Mouse (Mus musculus) kidney, postnatal 4 days (tissue): ENCODE measurements around the gene Spata13.
A peak's percentile ranks its signal among the peaks of the same experiment; 100 is the strongest.

Experiments used
- DNase-seq, 2 experiments: peaks; one replicate each; pipeline ENCODE4 v3.0.0; 2021; ENCODE audit warnings: mixed read lengths in 2 of 2

Gene Spata13

DNA sequence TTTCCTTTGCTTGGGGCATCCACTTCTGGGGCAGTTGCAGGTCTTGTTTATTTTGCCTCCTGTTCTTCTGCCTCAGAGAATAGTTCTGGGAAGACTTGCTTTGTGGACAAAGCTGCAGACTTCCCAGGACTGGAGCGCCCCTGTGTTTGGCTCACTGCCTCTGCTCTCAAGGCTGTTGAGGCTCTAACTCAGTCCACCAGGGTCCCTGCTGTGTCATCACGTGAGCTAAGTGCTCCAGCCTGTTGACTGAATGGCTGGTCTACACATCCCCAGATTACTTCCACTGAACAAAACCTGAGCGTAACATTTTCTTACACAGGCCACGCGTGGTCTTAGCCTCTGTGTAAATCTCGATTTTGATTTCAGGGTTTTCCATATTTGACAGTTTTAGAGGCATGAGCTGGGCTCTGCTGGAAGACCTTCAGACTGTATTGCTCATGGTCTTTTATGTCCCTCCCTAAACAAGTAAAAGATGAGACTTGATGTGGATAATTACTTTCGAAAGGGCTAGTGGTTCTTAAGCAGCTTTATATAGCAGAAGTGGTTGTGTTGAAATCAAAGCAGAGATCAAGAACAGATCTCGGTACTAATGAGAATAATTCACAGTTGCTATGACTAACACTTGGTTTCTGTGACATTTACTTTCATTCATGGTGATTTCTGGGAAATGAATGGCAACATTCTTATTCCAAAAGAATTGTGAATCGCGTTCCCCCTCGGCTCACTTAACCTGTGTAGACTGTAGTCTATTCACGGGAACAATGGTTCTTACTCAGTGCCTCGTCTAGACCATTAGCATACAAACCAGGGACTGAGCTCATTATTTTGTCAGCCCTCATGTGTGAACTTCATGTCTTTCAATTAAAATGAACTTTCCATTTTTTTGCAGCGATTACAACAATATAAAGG, 119.3 kb downstream of the Spata13 start:
- DNase-seq, result no peak

DNA sequence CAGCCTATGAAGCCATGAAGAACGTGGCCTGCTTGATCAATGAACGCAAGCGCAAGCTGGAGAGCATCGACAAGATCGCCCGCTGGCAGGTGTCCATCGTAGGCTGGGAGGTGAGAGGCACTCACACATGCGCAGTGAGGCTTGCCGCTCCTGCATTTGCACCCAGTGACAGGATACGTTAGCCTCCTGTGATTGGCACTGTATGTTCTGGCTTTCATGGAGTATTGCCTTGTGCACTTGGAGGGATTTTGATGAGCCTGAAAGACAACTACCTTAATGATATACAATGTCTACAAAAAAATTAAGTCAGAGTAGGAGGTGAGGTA, 120.0 kb downstream of the Spata13 start:
- no peak for DNase-seq

DNA sequence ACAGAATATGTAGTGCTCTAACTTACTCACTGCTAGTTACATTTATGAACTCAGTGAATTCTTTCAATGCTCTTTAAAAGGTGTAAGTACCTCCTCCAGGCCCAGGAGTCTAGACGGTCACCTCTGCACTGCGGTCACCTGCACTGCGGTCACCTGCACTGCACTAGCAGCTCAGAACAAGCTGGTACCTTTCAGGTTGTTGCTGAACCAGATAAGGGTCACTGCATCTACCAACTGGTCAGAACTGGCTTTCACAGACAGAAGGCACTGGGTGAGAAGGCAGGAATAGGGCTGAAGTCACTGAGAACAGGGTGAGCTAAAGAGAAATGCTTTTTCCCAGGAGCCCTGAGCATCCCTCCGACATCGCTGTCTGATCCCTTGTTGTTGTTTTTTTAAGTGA, 120.9 kb downstream of the Spata13 start:
- no peak for DNase-seq

DNA sequence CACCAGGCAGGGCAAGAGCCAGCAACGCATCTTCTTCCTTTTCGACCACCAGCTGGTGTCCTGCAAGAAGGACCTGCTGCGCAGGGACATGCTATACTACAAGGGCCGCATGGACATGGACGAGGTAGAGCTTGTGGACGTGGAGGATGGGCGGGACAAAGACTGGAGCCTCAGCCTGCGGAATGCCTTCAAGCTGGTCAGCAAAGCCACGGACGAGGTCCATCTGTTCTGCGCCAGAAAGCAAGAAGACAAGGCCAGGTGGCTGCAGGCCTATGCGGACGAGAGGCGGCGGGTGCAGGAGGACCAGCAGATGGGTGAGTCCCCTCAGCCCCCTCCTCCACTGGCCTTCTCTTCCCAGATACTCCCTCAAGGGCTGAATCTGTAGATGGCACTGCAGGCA, 122.5 kb downstream of the Spata13 start:
- peak; percentile 41 to 51 for DNase-seq

DNA sequence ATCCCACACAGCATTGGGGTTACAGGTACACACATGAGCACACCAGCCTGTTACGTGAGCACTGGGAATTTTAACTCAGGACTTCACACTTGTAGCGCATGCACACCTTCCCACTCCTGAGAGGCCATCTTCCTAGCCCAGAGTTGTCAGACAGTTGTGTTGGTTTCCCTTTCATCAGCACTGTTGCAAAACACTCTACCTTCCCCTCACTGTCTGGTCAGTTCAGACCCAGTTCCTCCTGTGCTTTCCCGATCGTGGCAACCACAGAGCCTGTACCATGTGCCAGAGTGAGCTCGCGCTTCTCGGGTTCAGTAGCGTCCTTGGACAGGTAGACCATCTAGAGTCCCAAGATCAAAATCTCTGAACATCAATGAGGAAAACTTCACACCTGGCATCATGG, 123.5 kb downstream of the Spata13 start:
- DNase-seq, result no peak

DNA sequence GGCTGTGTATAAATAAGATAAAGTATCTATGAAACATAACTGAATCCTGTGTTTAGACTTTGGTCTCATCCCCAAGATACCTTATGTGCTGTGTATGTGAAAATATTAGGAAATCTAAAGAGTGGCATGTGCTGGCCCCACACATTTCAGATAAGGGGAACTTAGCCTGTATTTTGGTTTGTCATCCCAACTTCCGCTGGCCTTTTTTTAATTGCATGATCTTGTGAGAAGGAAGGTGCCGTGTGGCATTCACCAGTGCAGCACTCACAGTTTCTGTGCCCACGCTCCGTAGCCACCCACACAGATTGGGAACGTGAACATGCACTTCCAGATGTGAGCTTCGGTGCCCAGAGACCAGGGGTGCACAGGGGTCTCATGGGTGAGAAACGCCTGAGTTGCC, 123.9 kb downstream of the Spata13 start:
- DNase-seq, result no peak

DNA sequence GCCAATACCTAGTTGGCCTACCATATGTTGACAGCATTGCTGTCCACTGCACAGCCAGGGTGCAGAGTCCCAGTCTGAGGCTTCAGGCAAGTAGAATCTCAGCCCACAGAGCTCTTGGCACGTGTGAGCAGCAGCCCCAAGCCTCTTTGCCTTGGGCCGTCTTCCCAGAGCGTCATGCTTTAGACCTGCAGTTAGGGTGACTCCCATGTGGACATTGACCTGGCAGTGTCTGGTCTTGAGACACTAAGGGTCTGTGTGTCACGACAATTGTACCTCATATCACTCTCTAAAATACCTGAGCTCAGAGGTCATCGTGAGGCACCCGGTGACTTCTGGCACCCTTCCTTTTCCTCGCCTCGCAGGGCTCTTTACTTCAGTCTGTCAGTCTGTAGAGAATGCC, 125.3 kb downstream of the Spata13 start:
- no peak for DNase-seq

DNA sequence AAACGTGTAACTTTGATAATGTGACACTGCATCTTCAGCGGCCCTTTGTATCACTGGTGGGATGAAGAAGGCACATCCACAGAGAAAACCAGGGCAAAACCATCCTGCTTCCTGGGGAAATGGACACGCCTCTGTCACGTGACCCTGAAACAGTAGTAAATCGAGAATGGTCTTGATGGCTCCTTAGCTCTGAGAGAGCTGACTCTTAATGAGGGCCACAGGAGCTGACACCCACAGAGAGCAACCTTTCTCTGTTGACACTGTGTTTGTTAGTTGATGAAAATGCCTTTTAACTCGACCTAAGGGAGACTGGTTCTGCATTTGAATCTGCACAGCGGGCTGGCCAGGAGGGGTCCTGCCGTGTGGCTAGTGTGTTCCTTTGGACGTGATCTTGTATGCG, 128.0 kb downstream of the Spata13 start:
- no peak for DNase-seq

DNA sequence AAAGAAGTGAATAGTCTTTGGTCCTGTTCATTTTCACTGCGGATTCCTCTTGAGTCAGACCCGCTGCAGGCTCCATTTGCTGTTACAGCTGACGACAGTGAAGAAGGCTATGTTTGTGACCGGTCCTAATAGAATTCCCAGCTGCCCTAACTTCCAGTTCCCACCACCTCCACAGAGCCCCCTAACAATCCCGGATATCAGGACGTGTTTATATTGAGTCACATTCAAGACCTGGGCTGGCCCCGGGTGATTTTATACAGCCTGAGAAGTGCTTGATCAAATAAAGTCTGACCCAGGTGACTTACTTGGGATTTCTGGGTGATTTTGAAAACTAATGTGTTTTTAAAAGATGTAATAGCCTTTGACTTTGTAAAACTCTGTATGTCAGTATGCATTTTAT, 129.0 kb downstream of the Spata13 start:
- no peak for DNase-seq

DNA sequence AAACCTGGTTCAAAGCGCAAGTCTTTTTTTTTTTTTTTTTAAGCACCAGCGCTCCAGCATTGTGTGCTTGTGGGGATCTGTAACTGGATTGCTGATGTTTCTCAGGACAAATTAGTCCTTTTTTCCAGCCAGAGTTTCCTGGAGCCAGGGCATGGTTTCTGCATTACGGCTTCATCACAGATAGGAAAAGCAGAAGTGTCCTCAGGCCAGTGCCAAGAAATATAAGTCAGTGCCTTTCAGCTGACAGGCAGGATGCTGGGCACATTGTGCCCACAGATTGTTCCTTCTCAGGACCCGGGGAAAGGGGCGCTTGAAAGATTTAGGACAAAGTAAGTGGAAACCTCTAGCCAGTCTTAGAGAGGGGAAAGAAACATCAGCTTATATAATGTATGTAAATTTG, 129.9 kb downstream of the Spata13 start:
- DNase-seq, result no peak

DNA sequence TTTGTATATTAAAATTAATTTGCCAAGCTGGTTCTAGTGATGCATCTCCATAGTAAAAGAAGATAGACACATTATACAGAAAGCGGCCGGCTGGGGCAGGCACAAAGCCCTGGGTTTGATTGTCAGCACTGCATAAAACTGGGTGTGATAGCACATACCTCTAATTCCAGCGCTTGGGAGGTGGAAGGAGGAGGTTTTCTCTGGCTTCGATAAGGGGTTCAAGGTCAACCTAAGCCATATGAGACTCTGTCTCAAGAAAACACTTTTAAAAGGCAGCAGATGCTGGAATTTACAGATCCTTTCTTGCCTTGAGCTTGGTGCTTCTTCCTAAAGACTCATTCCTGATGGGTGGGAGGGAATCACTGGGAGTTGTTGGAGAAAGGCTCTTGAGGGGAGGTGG, 130.7 kb downstream of the Spata13 start:
- DNase-seq, result no peak

DNA sequence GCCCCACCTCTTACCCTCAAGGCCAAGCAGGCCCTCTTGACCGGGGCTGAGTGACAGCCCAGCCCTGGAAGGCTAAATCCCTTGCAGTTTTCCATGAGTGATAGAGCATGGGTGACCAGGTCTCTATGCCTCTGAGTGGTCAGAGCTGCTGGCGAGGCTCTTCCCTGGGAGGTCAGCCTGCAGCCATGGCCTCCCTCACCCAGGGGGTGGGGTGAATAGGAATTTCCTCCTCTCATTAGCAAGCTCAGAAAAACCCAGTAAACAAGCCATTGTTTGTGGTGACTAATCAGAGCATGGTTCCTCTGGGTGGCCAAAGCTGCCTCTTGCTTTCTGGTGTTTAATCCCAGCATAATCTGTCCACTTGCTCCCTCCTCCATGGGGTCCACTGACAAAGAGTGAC, 131.2 kb downstream of the Spata13 start:
- DNase-seq, result no peak

DNA sequence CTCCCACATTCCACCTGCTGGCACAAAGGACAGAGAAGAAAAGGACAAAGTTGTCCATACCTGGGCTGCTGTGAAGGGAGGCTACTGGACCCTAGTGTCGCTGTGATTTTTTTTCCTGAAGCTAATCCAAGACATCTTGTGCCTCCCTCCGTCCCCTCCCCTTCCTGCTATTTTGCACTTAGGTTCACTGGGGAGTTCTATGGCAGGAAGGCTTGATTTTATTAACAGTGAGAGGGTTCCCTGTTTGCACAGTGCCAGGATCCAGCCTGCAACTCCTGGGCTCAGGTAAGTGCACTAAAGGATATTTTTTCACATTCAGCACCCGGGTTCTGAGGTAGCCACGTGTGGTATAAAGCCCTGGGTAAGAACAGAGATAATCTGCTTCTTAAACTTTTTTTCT, 134.1 kb downstream of the Spata13 start, which contains the start of gene C1qtnf9:
Gene C1qtnf9 (plus strand): TSS at position 251 of the 400 bp plus-strand sequence.
- DNase-seq, result no peak

DNA sequence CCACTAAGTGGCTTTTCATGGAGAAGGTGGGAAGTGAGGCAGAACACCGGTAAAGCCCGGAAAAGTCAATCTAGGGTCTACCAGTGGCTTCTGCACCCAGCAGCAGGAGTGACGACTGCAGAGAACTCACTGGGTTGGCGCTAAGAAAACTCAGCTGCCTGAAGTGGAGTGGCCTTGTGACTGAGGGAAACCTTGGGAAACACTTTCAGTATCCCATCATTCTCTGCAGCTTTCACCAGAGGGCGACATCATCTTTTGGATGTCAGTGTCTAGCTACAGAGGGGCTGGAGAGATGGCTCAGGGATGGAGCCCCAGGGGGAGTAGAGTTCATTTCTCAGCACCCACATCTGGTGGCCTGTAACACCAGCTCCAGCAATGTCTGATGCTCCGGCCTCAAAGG, 135.5 kb downstream of the Spata13 start:
- DNase-seq, result peak in 1 of 2 experiments; percentile 28

DNA sequence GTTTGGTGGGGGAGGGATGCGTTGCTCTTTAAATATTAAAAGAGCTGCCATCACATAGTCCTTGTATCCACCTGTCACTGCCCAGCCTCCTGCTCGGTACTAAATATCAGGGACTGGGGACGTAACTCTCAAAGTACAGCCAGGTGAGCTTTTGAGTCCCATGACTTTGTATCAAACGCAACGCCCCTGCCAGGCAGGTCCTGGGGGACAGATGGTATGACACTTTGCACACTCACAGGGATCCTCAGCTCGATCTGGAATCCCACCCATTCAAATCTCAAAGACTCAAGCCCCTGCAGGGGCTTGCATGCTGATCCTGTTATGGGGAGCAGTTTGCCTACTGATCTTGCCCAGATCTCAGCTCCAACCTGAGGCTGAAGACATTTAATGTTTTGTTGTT, 136.8 kb downstream of the Spata13 start:
- no peak for DNase-seq

DNA sequence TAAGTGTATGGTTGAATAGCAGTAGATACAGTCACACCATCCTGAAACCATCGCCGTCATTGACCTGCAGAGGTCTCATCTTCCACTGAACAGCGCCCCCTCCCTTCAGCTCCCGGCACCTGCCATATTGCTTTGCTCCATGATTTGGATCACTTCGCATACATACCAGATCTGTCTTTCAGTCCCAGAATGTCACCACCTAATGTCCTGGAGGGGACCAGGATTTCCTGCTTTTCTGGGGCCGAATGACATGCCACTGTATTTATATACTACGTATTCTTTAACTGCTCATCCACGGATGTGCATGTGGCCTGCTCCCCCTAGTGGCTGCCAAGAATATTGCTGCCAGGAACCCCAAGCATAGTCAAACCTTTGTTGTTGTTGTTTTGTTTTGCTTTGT, 137.3 kb downstream of the Spata13 start:
- peak; percentile 83 to 85 for DNase-seq

DNA sequence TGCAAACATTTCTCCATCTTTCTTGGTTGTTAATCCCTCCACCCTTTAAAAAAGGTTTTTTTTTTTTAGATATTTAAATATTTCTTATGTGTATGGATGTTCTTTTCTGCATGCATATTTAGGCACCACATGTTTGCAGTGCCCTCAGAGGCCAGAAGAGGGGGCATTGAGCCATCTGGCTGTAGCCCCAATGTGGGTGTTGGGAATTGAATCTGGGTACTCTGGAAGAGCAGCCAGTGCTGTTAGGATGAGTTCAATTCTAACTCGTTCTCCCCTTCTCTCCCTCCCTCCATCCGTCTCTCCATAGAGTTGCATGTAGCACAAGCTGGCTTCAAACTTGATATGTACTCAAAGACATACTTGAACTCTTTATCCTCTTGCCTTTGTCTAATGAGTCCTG, 139.7 kb downstream of the Spata13 start:
- peak in 1 of 2 experiments; percentile 27 for DNase-seq

DNA sequence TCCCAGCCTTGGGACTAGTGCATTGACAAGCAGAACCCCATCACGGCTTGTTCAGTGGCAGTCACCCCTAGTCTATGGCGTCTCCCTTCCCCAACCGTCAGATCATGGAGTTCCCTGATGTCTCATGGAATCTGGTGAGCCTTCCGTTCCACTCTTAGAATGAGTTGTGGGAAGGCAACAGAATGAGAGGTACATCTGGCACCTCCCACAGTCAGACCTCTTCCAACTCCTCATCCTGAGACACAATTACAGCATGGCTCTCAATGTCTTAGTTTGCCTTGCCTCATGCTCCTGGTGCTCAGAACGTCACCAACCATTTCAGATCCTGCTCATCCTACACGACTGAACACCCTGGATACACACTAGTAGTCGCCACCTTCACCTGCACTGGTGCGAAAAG, 142.7 kb downstream of the Spata13 start:
- DNase-seq, result no peak

DNA sequence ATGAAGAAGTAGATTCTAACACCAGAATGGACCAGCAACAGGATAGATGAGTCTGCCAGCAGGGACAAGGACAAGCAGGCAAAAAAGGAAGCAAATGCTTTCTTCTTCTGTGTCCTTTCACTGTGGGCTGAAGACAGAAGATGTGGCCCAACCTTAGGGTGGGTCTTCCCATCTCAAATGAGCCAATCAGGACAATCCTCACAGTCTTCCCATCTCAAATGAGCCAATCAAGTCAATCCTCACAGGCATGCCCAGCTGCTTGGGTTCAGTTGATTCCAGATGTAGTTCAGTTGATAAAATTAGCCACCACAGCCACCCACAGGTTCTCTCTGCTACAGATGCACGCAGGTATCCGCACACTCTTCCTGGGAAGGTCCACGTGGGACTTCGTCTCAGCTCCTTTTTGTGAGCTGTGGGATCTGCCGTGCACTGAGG, 143.7 kb downstream of the Spata13 start:
- DNase-seq, result no peak

DNA sequence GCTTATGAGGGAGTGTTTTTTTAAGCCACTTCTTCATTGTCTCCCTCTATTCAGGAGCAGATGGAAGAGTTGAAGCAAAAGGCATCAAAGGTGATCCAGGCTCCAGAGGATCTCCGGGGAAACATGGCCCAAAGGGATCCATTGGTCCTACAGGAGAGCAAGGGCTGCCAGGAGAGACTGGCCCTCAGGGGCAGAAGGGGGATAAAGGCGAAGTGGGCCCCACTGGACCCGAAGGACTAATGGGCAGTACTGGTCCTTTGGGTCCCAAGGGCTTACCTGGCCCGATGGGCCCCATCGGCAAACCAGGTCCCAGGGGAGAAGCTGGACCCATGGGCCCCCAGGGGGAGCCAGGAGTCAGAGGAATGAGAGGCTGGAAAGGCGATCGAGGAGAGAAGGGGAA, 145.4 kb downstream of the Spata13 start:
- no peak for DNase-seq

DNA sequence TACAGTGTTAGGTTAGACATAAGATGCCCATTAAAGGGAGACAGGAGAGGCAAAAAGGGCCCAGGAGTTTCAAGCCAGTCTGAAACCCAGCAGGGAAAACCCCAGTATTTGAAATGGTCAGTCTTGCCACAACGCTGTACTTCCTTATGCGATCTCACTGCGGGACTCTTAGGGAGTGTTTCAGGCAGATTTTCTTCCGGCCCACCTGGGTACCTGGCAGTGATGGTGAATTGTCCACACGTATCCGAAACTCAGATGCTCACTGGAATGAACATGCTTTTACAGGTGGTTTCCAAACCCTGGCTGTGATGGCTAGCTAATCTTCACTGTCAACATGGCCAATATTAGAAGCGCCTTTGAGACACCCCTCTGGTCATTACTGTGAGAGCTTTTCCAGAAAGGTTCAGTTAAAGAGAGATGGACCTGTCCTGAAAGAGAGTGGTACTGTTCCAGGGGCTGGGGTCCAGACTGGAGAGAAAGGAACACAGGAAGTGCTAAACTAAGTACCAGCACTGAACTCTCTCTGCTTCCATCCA, 148.4 kb downstream of the Spata13 start:
- no peak for DNase-seq

DNA sequence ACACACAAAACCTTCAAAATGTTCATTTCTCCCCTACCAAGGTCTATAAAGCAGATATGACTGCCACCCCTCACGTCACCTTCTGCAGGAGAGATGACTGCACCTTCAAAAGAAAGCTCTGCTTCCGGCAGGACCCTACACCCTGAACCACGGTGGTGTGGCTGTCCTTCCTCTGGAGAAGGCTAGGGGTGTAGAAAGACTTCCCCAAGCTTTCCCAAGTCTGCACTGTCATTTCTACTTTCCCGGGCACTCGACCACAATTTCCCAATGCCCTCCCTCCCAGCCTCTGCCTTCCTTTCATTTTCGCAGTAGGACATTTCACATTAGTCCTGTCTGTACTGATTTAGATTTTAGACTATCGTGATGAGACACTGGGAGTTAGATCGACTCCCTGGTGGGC, 149.4 kb downstream of the Spata13 start:
- no peak for DNase-seq

DNA sequence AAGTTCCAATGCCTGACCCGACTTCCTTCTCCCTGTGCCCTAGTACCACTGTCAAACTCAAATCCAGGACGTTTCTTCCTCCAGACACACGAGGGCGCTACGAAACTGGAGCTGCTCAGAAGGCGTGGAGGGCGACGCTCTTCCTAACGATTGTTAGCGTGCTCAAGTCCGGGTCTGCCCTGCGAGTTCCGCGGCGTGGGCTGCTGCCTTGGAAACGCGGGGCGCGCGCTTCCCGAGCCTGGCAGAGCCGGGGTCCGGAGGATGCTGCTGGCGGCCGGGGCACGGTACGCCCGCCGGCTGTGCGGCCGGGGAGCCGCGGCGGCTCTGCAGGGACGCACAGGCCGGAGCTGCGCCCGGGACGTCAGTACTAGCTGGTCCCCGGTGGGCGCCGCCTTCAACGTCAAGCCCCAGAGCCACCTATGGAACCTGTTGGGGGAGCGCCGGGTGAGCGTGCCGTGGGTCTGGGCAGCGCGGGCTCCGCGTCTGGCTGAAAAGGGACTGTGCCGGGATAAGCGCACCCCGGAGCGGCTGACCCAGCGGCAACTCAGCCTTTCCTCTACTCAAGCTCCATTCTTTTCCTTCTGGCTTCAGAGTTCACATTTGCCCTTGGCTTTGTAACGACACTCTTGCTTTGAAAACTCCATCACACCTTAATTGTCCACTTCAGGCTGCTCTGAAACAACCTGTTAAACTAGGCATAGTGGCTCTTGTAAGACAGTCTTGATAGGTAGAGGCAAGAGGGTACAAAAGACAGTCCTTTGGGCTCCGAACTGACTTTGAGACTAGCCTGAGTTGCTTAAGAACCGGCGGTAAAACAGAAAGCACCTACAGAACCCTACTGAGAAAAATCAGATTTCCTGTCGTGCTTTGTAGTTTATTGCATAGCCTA, 150.9 kb downstream of the Spata13 start, which contains the start of gene Mipep:
Gene Mipep (plus strand): TSS at position 147 of the 889 bp plus-strand sequence.
- DNase-seq, result peak; percentile 88 to 91

DNA sequence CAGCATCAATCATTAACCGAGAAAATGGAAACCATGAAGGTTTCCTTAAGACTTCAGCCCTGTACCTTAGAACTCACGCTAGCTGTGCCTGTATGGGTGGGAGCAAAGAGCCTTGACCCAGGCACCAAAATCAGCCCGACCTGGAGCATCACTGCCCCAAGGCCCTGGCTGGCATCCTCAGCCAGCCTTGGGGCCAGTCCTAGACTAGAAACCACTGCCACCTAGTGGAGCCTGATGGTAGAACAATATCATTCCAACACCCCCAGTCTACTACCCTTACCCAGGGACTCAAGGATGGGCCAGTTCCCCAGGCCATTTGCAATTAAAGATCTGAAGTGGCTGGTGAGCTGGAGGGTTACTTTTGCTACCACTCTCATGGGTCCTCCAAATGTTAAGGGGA, 156.3 kb downstream of the Spata13 start:
- DNase-seq, result peak; percentile 54 to 66
